Mouse (Mus musculus): Measurements from ENCODE around the gene Wdr78.

The Wdr78 gene

DNA sequence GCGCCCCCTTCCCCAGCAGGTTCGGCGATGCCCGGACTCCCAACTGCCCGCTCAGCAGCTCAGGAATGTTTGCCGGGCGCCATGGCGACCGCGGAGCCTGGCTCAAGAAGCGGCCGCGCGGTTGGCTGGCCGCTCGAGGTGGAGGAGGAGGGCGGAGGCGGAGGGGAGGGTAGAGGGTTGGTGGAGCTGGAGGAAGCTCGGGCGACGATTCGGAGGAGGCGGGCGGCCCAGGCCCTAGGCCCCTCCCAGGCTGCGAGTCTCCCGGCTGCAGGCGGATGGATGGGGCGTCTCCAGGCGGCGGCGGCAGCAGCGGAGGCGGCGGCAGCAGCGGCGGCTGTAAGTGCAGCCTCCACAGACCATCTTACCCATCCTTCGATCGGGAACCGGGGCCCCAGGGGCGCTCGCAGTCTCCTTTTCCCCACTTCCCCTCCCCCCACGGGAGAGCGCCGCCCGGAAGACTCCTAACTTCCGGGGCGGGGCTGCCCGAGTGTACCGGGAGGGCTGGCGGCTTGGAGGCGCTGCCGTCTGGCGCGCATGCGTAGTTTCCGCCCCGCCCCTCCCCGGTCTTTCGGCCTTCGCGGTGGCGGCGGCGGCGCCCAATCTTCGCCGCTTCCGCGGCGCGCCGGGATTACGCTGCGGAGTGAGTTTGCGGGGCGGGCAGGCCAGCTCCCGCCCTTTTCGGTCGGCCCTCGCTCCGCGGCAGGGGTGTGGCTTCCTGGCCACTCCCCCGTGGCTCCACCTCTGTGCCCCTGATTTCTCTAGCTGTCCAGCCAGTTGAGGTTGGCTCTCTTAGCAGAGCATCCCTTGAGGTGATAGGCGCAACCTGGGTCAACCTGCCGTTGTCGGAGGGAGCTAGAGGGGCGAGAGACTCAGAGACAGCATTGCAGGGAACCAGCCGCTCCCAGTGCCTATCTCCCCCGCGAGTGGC lies at the start of gene Wdr78, which contains the start of gene Mier1:
Gene Wdr78 (minus strand): TSS at position 372 of the 928 bp plus-strand sequence.
Gene Mier1 (plus strand): TSS at position 207 of the 928 bp plus-strand sequence.
- DNase-seq (ENCODE audit: low spot score in 2 of 2), result peak; percentile 94 to 95

- no peak for DNase-seq (ENCODE audit: low spot score in 2 of 2)
Observed at GRCm38 (mm10) chr4:103158781-103159180, 44.4 kb upstream of the Wdr78 start.

DNA sequence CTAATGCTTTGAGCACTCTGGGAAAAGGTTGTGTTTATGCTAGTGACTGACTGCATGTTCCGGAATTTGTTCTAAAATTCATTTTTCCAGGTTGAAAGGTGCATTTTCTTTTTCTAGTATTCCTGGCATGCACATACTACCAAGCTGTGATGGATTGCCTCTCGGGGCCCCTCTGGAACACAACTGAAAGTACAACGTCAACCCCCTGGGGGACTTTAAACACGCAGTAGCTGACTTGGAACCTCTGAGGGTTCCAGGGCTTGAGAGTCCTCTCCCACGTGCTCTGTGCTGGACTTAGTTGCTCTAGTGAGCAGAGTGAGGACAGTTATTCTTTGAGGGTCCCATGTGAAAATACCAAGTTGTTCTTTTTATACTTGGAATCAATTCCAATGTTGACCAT lies 37.6 kb upstream of the Wdr78 start:
- no peak for DNase-seq (ENCODE audit: low spot score in 2 of 2)

DNA sequence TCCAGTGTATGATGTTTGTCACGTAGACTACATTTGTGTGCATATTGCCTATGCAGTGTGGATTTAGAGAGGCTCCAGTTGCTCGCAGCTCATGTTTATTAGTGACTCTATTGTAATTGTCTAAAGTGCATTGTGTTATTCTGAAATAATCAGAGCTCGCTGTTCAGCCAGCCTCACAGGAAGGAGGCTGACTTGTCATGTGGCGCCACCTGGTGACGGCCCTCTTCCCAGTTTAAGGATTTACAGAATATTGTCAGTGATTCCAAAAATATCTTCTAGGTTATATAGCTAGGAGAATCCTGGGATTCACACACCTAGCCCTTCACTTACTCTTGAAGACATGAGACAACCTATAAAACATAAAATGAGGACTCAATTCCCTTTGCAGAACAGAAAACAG lies 32.0 kb upstream of the Wdr78 start:
- DNase-seq (ENCODE audit: low spot score in 2 of 2), result peak; percentile 44 to 58

DNA sequence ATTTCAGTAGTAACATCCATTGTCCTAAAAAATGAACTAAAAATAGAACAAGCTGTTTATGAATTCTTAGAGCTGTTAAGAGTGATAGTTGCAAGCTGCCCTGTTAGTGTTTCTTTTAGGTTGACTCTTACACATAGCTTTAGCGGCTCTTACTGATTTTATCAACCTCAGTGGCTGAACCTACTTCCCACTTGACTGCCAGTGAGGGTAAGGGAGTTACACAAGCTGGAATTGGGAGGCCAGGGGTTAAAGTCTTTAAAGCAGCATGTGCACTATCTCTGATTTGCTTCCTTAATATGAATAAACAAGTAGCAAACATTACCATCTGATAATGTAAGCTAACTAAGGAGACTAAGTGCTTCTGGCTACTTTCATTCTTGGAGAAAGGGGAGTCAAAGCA lies 22.6 kb upstream of the Wdr78 start:
- no peak for DNase-seq (ENCODE audit: low spot score in 2 of 2)

DNA sequence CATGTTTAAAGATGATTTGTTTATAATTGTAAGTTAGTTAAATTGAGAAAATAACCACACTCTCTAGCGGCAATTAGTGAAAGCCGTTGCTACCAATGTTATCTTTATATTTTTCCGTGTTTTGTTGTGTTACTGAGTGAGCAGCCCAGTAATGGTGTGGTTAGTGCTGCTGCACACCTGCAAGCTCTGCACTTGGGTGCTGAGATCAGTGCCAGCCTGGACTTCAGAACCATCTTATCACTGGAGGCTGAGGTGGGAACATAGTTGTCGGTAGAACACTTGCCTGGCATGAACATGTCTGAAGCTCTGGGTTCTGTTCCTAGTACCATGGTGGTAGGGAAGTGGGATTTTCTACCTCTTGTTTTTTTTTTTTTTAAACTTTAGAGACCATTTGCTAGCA lies 12.2 kb upstream of the Wdr78 start:
- no peak for DNase-seq (ENCODE audit: low spot score in 2 of 2)

- no peak for DNase-seq (ENCODE audit: low spot score in 2 of 2)
Observed at GRCm38 (mm10) chr4:103123606-103124005, 9.3 kb upstream of the Wdr78 start.

GRCm38 (mm10) chr4:103123086-103123485 lies 8.7 kb upstream of the Wdr78 start:
- DNase-seq (ENCODE audit: low spot score in 2 of 2), result no peak

- DNase-seq (ENCODE audit: low spot score in 2 of 2), result peak in 1 of 2 experiments; percentile 8
Observed at GRCm38 (mm10) chr4:103120874-103121389, 6.6 kb upstream of the Wdr78 start.

- no peak for DNase-seq (ENCODE audit: low spot score in 2 of 2)
Observed at GRCm38 (mm10) chr4:103120395-103120794, 6.0 kb upstream of the Wdr78 start.

- DNase-seq (ENCODE audit: low spot score in 2 of 2), result no peak
Observed at GRCm38 (mm10) chr4:103120028-103120384, 5.7 kb upstream of the Wdr78 start.

- DNase-seq (ENCODE audit: low spot score in 2 of 2), result peak; percentile 87
Observed at GRCm38 (mm10) chr4:103119229-103120027, 5.1 kb upstream of the Wdr78 start.

DNA sequence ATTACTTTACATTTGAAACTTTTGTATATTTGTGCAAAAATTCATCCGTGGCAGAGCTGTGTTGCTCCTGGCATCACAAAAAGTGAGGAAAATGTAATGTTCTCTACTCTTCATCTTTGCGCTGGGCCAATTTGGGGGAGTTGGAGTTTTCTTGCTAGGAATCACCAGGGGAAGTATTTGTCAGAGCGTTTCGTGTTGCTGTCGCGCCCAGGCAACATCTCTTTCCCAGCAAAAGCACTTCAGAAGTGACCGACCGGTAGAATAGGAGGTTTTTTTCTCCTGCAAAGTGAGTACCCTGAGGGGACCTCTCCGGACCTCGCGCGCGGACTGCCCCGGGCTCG lies 4.5 kb upstream of the Wdr78 start:
- DNase-seq (ENCODE audit: low spot score in 2 of 2), result no peak

- DNase-seq (ENCODE audit: low spot score in 2 of 2), result no peak
Observed at GRCm38 (mm10) chr4:103113402-103113801, 953 bp downstream of the Wdr78 start.

- DNase-seq (ENCODE audit: low spot score in 2 of 2), result no peak
Observed at GRCm38 (mm10) chr4:103112651-103113050, 1.7 kb downstream of the Wdr78 start.

- no peak for DNase-seq (ENCODE audit: low spot score in 2 of 2)
Observed at GRCm38 (mm10) chr4:103098532-103098931, 15.8 kb downstream of the Wdr78 start.

GRCm38 (mm10) chr4:103095921-103096320 lies 18.4 kb downstream of the Wdr78 start:
- no peak for DNase-seq (ENCODE audit: low spot score in 2 of 2)

DNA sequence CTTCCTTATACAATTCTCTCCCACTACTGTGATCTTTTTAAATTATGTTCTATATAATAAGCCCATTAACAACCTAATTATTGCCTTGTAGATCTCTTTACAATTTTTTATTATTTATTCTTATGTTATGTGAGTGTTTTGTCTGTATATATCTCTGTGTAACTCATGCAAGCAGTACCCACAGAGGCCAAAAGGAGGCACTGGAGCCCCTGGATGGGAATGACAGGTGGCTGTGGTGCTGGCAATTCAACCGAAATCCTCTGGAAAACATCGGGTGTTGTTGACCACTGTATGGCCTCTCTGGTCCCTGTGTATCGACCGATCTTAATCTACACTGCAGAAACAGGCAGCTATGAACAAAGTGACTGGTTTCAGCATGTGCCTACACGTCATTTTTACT lies 29.1 kb downstream of the Wdr78 start:
- DNase-seq (ENCODE audit: low spot score in 2 of 2), result no peak

GRCm38 (mm10) chr4:103070631-103071030 lies 43.7 kb downstream of the Wdr78 start:
- DNase-seq (ENCODE audit: low spot score in 2 of 2), result no peak

DNA sequence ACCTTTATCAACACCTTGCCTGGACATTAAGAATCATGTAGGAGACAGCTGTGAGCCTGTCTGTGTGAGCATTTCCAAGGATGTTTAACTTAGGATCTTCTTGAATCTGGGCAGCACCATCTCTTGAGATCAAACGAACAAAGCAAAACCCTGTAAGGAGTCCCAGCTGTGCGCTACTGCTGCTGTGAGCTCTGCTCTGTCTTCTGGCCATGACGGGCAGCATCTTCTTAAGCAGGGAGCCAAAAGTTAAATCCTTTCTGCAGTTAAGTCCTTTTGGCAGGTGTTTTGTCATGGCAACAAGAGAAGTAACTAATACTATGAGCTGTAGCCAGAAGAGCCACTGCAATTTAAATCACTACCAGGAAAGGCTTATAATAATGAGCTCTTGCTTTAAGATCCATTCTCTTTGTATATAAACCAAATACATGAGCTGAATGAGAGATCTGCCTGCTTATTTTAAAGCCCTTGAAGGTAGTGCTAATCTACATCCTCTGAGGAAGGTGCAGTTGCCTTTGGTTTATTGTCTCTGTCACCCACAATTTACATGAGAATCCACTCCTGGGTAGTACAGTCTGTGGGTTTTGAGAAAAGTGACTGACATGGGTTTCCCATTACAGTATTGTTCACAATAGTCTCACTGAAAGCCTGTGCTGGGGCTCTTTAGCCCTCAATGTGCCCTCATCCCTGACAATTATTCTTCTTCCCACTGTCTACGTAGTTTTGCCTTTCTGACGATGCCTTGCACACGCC lies 46.3 kb downstream of the Wdr78 start:
- DNase-seq (ENCODE audit: low spot score in 2 of 2), result no peak

DNA sequence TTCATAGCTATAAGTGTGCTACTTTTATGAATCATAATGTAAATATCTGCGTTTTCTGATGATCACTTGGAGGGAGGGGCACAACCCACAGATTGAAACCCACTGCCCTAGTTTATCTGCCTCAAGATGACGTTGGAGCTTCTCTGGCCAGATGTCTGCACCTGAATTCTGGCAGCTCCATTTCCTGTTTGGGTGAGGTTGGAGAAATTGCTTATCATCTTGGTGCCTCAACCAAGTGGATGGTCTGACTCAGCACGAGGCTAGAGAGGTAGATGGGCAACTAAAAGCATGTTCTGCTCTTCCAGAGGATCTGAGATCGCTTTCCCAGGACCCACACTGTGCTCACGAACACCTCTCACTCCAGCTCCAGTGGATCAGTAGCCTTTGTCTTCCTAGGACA lies 49.4 kb downstream of the Wdr78 start:
- DNase-seq (ENCODE audit: low spot score in 2 of 2), result no peak

- DNase-seq (ENCODE audit: low spot score in 2 of 2), result no peak
Observed at GRCm38 (mm10) chr4:103064421-103064820, 49.9 kb downstream of the Wdr78 start.

Measured in spleen, postnatal 36 days (tissue).